Mouse (Mus musculus) hindlimb bud, embryonic 11.5 days (tissue): Measurements from ENCODE around the gene Rab3il1.
"Not testable (repeated sequence)": the region's sequence is repeated elsewhere in the genome, so short reads cannot be mapped to it uniquely, and the experiment has no call there.

Experiments used
- DNase-seq: peaks from one replicate; pipeline ENCODE4 v3.0.0-alpha.2; 2012; ENCODE audit warnings: low read depth, low spot score; ENCODE audit errors: extremely low spot score

The Rab3il1 gene

DNA sequence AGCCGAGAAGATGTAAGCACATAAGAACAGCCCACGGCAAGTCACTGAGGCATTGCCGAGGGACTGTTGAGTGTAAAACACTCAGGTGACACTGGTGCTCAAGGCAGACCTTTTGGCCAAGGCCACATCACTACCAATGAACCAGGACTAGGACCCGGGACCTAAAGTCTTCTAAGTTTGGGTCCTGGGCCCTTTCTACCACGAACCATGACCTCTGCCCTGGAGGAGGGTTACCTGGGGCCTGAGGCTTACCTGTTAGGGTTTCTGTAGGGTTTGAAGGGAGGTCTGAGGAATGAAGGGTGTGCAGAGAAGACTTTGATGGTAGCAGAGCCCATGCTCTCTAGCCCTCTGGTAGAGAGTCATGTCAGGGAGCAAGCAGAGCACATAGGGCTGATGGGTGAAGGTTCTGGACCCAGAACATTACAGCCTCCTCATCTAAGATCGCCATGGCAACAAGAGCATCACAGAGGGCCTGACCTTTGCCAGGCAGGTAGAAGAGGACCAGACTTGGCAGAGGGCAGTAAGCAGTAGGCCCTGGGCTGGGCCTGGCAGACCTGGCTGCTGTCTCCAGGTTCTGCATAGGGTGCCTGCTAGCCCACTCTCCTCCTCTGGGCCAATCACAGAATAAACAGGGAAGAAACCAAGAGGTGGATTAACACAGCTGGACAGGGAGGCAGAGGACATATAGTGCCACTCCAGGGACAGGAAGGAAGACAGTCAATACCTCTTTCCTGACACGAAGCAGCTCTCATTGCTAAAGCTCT lies at the start of gene Rab3il1, which contains the start of gene Best1:
Gene Rab3il1 (plus strand): TSS at position 464 of the 764 bp plus-strand sequence.
Gene Best1 (minus strand): TSS at position 428 of the 764 bp plus-strand sequence.
- DNase-seq: no peak

DNA sequence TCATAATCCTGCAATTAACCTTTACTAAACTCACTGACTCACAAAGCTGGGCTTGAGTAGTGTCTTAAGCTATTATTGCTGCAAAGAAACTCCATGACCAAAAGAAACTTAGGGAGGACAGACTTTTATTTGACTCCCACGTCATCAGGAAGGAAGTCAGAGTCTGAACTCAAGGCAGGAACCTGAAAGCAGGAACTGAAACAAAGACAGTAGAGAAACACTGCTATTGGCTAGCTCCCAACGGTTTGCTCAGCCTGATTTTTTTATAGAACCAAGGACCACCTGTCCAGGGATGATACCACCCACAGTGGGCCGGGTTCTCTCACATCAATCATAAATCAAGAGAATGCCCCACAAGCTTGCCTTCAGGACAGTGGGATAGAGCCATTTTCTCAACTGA lies 49.1 kb upstream of the Rab3il1 start:
- no peak for DNase-seq

DNA sequence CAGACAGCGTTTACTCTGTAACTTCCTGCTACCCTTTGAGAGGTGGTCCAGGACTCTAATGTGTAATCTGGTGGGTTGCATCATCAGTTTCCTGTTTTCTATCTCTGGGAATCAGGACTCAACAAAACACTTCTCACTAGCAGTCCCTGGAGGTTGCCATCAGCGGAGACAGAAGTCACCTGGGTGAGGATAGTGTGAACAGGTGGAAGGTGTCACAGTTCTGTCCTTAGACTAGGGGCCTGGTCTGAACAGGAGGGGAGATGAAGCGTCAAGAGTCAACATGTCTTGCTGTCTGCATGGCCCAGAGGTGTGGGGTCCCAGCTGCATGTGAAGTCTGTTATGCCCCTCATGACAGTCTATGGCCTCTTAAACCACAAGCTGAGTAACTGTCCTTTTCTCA lies 48.6 kb upstream of the Rab3il1 start:
- DNase-seq: no peak

DNA sequence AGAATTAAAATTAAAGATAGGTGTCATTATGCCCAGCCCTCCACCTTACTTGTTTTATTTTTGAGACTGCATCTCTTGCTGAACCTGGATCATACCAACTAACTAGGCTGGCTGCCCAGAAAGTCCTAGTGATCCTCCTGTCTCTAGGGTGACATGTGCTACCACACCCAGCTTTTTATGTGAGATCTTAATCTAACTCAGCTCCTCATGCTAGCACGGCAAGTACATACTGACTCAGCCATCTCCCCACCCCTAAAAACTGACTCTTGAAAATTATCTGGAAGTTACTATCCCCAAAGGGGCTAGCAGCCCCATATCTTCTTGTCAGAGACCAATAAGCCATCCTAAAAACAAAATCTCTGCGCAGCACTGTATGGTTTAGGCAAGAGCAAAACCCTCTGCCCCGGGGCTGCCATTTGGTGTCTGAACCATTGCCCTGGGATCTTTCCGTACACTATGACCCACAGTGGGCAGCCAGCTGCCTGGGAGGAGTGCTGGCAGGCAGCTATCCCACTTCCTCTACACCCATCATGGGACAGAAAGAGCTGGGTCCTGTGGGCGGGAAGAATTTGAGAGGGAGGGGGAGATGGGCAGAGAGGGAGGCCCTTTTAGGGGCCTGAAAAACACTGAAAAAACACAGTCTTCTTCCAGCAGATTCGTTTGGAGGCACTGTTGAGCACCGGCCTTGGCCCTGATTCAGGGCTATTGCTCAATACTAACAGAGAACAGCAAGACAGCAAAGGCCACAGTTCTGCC lies 47.2 kb upstream of the Rab3il1 start:
- no peak for DNase-seq

DNA sequence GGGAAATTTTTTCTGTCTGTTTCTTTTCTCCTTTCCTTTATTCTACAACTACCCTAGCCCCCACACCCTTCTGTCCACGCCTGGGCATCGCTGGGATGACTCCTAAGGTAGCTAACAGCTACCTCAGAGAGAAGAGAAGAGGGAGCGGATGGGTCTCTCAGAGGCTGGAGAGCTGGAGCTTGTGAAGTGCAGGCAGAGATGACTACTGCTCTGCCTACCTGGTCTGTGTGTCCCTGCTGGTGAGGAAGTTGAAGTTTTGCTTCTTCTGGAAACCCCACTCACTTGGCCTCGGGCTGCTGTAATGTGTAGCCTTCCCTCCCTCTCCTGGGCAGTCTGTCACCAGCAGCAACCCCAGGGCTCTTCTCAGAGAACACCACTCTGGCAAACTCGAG lies 46.7 kb upstream of the Rab3il1 start:
- DNase-seq: no peak

DNA sequence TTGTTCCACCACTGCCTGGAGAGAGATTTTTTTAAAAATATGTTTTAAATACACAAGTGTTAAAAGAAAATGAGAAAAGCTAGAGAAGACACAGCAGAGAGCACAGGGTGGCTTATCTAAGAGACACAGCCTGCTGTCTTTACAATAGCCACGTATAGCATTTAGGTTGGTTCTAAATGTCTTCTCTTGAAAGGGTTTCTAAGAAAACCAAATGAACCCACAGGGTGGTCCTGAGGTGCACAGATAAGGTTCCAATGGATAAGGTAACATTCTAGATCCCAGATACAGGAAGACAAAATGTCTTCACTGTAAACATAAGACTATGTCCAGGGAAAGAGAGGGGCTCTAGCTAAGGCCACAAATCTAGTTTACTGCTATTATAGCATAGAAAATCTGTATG lies 46.0 kb upstream of the Rab3il1 start:
- DNase-seq: no peak

DNA sequence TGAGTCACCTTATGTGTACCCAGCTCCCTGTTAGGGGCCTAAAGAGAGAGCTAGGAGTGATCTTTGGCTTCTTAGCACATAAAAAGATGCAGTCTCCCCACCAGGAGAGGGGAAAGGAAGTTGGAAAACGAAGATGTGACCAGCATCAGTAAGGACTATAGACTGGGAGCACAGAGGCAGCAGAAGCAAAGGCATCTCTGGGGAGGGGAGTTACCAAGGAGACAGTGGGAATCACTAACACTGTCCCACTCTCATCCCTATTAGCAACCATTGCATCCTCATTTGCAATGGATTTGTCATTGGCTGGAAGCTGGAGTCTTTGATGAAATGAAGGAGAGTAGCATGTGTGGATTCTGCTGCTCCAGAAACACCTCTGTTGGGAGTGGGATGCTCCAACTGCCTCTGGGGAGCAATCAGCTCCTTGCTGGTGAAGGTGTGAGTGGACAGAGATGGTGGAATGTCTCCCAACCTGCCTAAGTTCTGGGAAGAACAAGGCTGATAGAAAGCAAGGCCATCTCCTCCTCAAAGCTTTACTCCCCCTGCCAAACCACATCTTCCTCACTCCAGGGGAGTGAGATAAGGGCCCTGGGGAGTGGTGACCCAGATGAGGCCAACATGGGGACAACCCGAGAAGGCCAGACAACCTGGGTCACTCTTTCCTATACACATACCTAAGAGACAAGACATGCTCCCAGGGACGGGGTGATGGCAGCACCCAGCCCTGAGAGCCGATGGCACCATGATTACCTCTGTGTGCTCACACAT lies 44.7 kb upstream of the Rab3il1 start:
- DNase-seq: no peak

DNA sequence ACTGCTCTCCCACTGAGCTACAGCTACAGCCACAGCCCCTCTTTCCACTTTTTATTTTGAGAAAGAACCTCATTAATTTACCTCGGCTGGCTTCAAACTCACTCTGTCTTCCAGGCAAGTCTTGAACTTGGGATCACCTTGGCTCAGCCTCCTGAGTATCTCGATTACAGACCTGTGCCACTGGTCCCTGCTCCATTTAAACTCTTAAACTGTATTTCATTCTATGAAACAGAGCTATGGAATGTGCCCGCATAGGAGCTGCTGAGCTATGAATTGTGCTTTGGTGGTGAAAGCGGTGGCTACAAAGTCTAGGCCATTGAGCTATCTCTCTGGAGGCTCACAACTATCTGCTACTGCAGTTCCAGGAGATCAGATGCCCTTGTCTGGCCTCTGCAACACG lies 43.5 kb upstream of the Rab3il1 start:
- DNase-seq: no peak

DNA sequence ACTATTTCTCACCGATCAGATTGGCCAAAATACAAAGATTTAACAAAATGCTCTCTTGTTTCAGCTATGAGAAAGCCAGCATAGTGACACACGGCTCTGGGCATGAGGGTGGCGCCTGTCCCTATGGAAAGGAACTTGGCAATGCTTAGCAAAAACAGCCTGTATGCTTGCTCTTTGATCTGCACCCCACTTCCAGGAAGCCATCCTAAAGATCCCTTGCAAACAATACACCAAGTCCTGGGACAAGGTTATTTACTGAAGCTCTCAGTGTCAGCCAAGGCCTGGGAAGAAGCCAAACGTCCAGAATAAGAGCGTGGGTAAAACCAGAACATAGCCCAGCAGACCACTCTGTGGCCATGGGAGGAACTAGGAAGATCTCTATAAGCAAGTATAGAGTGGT lies 40.7 kb upstream of the Rab3il1 start:
- DNase-seq: no peak

DNA sequence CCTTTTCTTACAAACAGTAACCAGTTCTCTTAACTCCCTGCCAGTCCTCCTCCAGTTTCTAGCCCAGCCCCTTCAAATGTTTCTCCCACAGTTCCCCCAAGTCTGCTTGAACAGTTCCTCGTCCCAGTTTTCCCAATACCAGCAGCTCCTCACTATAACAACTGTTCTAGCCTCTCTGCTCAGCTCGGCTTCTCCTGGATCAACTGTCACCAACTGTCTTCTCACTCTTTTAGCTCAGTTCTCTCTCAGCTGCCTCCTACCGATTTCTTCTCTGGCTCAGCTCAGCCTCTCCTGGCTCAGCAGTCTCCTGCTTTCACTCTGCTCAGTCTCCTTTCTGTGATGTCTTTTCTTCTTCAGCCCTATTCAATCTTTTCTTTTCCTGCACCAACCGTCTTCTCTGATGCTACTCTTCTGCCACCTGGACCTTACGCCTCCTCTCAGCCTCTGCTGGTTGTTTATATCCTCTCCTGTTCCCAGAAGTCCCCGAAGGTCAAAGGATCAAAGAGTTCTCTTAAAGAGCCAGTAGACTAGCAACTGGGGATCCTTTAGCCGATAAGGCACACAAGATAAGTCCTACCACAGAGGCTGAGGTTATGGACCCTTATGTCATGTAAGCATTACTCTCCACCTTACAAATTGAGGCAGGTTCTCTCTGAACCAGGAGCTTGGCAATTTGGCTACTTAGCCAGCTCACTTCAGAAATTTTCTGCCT lies 37.1 kb upstream of the Rab3il1 start:
- DNase-seq: no peak

DNA sequence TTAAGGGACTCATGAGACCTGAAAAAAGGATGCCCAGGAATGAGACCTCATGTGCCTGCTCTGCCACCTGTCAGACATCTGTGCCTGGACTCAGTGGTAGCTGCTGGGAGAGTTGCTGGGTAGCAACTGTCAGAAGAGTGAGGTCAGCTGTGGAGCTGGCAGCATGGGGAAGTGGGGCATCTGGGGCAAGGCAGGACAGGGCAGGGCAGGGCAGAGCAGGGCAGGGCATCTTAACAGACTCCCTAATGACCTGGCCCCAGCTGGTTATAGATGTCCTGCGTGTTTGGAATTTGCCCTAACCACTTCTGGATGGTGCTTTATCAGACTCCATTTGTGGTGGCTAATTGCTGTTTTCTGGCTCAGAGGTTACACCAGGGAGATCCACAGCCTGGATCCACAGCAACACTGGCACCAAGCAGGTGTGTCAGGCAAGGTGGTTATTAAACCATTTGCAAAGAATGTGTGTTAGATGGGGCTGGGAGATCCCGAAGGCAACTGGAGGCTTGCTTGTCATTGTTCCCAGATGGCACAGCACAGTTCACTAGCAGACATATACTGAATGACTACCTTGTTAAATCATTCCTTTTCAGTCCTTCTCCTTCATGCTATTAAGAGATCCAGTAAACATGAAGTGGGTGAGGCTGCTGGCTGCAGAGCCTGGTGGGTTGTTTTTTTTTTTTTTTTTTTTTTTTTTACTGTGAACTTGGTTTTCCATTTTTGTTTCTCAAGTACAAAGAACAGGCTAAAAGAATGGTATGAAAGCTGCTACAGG lies 35.2 kb upstream of the Rab3il1 start:
- DNase-seq: no peak

DNA sequence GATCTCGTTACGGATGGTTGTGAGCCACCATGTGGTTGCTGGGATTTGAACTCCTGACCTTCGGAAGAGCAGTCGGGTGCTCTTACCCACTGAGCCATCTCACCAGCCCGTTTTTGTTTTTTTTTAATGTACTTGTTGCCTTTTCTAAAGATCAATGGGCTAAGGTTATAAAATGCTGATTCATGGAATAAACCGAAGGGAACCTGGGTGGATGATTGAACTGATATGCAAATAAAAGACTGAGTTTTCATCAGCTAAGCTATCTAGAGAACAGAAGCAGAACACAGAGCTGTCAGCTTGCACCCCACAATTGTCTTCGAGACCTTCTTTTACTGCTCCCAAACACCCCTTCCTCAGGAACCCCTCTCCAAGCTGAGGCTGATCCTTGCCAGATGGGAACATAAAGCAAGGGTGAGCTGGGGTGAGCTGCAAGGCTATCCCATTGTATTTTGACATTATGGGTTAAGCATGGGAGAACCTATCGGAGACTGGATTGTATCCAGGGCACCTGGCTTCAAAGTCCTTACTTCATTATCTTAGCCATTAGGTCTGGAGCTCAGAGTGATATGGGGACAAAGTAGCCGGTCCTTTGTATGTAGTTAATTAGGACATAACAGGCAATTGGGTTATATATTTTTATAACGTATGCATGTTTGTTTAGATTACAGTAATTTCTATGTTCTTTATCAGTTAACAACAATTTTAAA lies 33.2 kb upstream of the Rab3il1 start:
- DNase-seq: no peak

DNA sequence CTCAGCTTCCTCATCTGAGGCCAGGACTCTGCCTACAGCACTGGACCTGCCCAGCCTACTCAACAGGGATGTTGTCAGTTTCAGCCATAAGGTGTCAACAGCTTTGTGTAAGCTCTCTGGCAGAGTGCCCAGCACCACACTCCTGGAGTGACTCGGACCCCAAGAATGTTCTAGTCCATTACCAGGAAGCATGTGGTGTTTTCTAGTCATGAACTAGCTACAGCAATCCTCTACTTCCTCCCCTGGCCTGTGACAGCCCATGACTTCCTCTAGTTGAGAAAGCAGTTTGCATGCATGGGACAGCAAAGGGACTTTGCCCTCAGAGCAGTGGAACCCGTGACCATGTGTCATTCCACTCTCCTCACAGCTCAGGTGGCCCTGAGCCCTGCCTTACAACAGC lies 26.6 kb upstream of the Rab3il1 start:
- not testable (repeated sequence) for DNase-seq

DNA sequence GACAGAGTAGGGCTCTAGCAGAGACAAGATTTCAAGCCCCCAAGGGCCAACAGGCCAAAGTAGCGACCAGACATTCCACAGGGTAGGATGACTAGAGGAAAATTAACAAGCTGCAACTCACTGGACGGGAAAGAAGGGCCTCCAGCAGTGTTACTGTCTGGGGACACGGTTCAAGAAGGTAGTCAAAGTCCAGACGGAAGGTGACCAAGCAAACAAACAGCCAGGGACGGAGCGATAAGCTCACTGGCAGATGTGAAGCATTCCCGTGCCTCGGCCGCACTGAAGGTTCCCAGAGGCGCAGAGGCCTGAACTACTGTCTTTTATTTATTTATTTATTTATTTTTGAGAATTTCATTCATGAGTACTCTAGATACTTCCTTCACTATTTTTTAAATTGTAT lies 24.4 kb upstream of the Rab3il1 start:
- DNase-seq: no peak

DNA sequence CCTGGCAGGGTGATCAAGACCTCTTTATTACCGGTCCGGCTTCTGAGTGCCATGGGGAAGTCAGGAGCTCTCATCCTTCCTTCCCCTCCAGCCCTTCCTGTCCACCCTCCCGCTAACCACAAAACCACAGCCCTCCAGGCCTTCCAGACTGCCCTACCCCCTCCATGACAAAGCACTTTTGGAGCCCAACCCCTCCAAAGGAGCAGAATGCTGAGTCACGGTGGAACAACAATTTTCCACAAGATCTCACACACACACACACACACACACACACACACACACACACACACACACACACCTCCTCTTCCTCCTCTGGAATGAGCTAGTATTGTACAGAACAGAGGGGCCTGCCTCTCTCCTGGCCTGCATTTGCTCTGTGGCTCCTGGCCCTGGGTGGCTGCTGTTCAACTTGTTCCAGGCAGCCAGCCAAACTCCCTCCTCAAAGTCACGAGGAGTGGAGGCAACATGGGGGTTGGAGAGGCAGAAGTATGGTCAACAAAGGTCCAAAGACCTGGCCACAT lies 23.0 kb upstream of the Rab3il1 start:
- DNase-seq: no peak

DNA sequence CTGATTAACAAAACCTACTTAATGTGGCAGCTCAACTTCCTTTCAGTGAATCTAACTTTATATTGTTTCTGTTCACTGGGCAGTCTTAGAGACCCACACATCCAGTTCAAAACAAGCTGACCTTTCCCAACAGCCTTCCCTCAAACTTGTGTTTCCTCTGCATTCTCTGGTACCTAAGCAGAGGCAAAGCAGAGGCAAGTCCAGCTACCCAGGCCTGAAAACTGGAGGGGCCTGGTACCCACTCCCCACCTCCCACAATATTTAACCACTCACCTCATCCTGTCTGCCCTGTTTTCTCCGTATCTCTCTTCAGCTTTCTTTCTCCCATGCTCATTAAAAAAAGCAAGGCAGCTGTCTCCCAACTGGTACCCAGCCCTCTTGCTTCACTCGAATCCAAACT lies 22.3 kb upstream of the Rab3il1 start:
- no peak for DNase-seq

DNA sequence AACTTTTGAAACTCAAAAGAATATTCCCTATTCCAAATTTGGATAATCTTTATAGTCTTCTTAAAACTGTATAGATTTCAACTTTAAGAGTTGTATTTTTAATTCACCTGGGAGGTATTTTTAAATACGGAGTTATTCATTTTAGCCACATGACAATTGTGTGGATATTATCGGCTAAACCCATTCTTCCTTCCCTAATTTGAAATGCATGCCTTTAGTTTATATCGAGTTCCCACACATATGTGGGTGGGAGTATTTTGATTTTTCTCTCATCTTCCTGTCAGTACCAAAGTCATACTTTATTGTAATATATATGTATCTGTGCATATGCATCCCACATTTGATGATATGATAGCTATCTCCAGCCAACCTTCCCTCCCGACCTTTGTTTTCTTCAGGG lies 21.2 kb upstream of the Rab3il1 start, which contains the start of gene Fth1:
Gene Fth1 (plus strand): TSS at position 341 of the 400 bp plus-strand sequence.
- DNase-seq: no peak

DNA sequence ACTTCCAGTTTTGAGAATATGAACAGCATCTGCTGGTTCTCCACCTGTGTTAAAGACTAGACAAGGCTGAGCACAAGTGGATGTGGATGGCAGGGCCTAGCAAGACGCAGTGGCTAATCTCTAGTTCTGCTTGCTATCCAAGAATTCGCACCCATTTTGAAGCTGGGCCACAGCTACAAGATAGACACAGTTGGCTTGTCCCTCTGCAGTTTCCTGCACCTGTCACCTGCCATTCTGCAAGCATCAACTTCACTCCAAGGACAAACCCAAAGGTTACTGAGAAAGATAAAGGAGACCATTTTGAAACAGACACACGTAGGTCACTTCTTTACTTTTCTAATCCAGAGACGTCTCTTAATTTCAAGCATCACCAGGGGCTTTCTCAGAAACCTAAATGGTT lies 19.8 kb upstream of the Rab3il1 start:
- DNase-seq: no peak

DNA sequence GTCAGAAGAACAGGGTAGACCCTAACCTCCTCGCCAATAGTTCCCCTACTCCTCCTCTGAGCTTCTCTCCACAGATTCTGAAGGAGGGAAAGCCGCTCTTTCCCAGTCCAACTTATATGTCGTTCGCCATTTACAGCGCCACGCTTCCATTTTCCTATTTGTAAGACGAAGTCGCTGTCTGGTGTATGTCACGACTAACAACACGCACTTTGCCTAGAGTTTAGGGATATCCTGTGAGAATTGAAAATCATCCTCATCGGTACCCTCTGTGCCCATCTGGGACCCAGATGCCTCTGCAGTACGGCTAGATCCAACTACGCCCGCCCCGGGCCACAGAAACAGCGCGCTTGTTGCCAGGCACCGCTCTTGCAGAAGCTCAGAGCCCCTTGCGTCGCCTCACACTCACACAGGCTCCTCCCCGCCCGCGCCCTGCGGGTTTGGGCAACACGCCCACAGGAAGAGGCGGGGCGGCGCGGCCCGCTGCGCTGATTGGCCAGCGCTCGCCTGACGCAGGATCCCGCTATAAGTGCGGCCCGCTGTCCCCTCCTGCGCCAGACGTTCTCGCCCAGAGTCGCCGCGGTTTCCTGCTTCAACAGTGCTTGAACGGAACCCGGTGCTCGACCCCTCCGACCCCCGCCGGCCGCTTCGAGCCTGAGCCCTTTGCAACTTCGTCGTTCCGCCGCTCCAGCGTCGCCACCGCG lies 19.2 kb upstream of the Rab3il1 start:
- DNase-seq: peak; percentile 81
